Mouse (Mus musculus): ENCODE data around the gene Col4a2.

The Col4a2 gene

GRCm38 (mm10) chr8:11382933-11383332 lies 70.3 kb downstream of the Col4a2 start:
- in situ Hi-C loops (cut with MboI, MseI), result no loop called here

GRCm38 (mm10) chr8:11383379-11383778 lies 70.8 kb downstream of the Col4a2 start:
- in situ Hi-C loops (cut with MboI, MseI), result no loop called here

GRCm38 (mm10) chr8:11384841-11385240 lies 72.2 kb downstream of the Col4a2 start:
- in situ Hi-C loops (cut with MboI, MseI), result no loop called here

GRCm38 (mm10) chr8:11385272-11385905 lies 72.8 kb downstream of the Col4a2 start:
- in situ Hi-C loops (cut with MboI, MseI), result no loop called here

GRCm38 (mm10) chr8:11387282-11387681 lies 74.7 kb downstream of the Col4a2 start:
- in situ Hi-C loops (cut with MboI, MseI), result no loop called here

- in situ Hi-C loops (cut with MboI, MseI), result loop anchor here (5.0 kb wide), 1 partner anchor 137 kb away; no protein-coding TSS in a partner anchor
These were observed 76.9 kb downstream of the Col4a2 start for GRCm38 (mm10) chr8:11389275-11390050.

GRCm38 (mm10) chr8:11392739-11393138 lies 80.1 kb downstream of the Col4a2 start:
- in situ Hi-C loops (cut with MboI, MseI), result loop anchor here (5.0 kb wide), 1 partner anchor 140 kb away; no protein-coding TSS in a partner anchor

- in situ Hi-C loops (cut with MboI, MseI), result loop anchor here (5.0 kb wide), 1 partner anchor 141 kb away; no protein-coding TSS in a partner anchor
These were observed 80.6 kb downstream of the Col4a2 start for GRCm38 (mm10) chr8:11393161-11393560.

- in situ Hi-C loops (cut with MboI, MseI), result loop anchor here (5.0 kb wide), 1 partner anchor 141 kb away; no protein-coding TSS in a partner anchor
These were observed 81.0 kb downstream of the Col4a2 start for GRCm38 (mm10) chr8:11393607-11394006.

GRCm38 (mm10) chr8:11394773-11395172 lies 82.2 kb downstream of the Col4a2 start:
- in situ Hi-C loops (cut with MboI, MseI), result loop anchor here (5.0 kb wide), 1 partner anchor 142 kb away; no protein-coding TSS in a partner anchor

GRCm38 (mm10) chr8:11395601-11396000 lies 83.0 kb downstream of the Col4a2 start:
- in situ Hi-C loops (cut with MboI, MseI), result no loop called here

GRCm38 (mm10) chr8:11396111-11396510 lies 83.5 kb downstream of the Col4a2 start:
- in situ Hi-C loops (cut with MboI, MseI), result no loop called here

- in situ Hi-C loops (cut with MboI, MseI), result no loop called here
These were observed 84.5 kb downstream of the Col4a2 start for GRCm38 (mm10) chr8:11397126-11397525.

GRCm38 (mm10) chr8:11399706-11400105 lies 87.1 kb downstream of the Col4a2 start:
- in situ Hi-C loops (cut with MboI, MseI), result no loop called here

GRCm38 (mm10) chr8:11400244-11400643 lies 87.6 kb downstream of the Col4a2 start:
- in situ Hi-C loops (cut with MboI, MseI), result no loop called here

GRCm38 (mm10) chr8:11401183-11401582 lies 88.6 kb downstream of the Col4a2 start:
- in situ Hi-C loops (cut with MboI, MseI), result no loop called here

GRCm38 (mm10) chr8:11402220-11402619 lies 89.6 kb downstream of the Col4a2 start:
- in situ Hi-C loops (cut with MboI, MseI), result no loop called here

- in situ Hi-C loops (cut with MboI, MseI), result no loop called here
These were observed 91.2 kb downstream of the Col4a2 start for GRCm38 (mm10) chr8:11403813-11404212.

GRCm38 (mm10) chr8:11404614-11405013 lies 92.0 kb downstream of the Col4a2 start:
- in situ Hi-C loops (cut with MboI, MseI), result no loop called here

- in situ Hi-C loops (cut with MboI, MseI), result no loop called here
These were observed 93.3 kb downstream of the Col4a2 start for GRCm38 (mm10) chr8:11405722-11406481.

GRCm38 (mm10) chr8:11411504-11412124 lies 99.0 kb downstream of the Col4a2 start:
- in situ Hi-C loops (cut with MboI, MseI), result no loop called here

GRCm38 (mm10) chr8:11412450-11412849 lies 99.8 kb downstream of the Col4a2 start:
- in situ Hi-C loops (cut with MboI, MseI), result no loop called here

Measured in regulatory T cell (primary cell).